Mouse (Mus musculus): ENCODE data around the gene Ccn2. TPM values are rescaled to one million over a fixed set of nuclear protein-coding genes. Genes with fewer than 3 reads are reported as not detected.

Gene Ccn2
- polyA plus RNA-seq, 1 experiment from 2014 or later, result 15.1 TPM

DNA sequence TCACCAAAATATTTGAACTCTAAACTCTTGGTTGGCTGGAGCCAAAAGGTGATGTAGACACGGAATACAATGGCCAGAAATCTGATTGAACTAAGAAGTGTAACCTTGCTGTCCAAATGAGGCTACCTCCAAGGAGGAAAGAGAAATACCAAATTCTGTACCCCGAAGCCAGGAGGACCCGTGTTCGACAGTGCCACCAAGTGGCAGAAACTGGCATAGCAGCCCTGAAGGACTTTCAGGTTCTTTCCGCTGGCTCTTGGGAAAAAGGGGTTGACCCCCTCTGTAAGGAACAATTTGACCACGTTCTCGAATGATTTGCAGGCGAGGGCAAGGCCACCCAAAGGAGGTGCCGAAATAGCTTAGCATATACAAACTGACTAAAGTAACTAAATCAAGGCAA is 26.3 kb downstream of the Ccn2 start:
- Histone ChIP-seq H3K27ac (ENCODE audit: low read length) (no peak overlapping the region), H3K4me1 (replicated peaks; ENCODE audit: control insufficient read depth, insufficient read depth, low read length) (no peaks in the 10 kb centered on the region), H3K4me2 (ENCODE audit: low read depth, low read length) (no peak overlapping the region), H3K4me3 (ENCODE audit: low read length) (no peak overlapping the region), H3K9me3 (ENCODE audit: control insufficient read depth, low read length) (no peaks in the 10 kb centered on the region), H3K36me3 (ENCODE audit: control insufficient read depth, insufficient read depth, low read length) (no peaks in the 10 kb centered on the region), H3K27me3 (ENCODE audit: control insufficient read depth, insufficient read depth, low read depth, low read length) (no peaks in the 10 kb centered on the region), H3K9ac (ENCODE audit: low read length) (no peak overlapping the region)
- no peak for ATAC-seq (ENCODE audit: low read depth)
- 27% methylated on average over 9 of the region's 9 CpGs for WGBS

DNA sequence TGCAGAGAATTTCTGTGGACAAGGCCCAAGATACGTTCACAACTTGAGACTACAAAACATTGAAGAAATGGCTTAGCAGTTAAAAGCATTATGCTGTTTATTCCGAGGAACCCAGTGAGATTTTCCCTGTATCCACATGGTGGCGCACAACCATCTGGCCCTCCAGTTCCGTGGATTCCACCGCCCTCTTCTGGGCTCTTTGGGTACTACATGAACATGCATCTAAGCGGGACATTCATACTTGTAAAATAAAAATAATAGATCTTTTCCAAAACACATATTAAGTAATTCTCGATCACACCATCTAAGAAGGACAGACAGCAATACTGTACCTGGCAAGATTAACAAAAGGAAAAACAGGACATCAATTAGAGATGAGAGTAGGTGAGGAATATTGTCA is 27.3 kb downstream of the Ccn2 start:
- H3K9me3 ChIP-seq (ENCODE audit: control insufficient read depth, low read length), result no peaks in the 10 kb centered on the region
- WGBS, result 23% methylated on average over 7 of the region's 7 CpGs
- no peaks in the 10 kb centered on the region for H3K36me3 ChIP-seq (ENCODE audit: control insufficient read depth, insufficient read depth, low read length)
- no peak overlapping the region for H3K9ac ChIP-seq (ENCODE audit: low read length)
- no peak overlapping the region for H3K27ac ChIP-seq (ENCODE audit: low read length)
- no peaks in the 10 kb centered on the region for H3K27me3 ChIP-seq (ENCODE audit: control insufficient read depth, insufficient read depth, low read depth, low read length)
- H3K4me2 ChIP-seq (ENCODE audit: low read depth, low read length), result no peak overlapping the region
- H3K4me1 ChIP-seq (replicated peaks; ENCODE audit: control insufficient read depth, insufficient read depth, low read length), result peaks cover 4% of the 10 kb centered on the region; the same call in 1 of the 2 replicates
- H3K4me3 ChIP-seq (ENCODE audit: low read length), result no peak overlapping the region
- no peak for ATAC-seq (ENCODE audit: low read depth)

- no peak overlapping the region for H3K9ac ChIP-seq (ENCODE audit: low read length)
- H3K4me2 ChIP-seq (ENCODE audit: low read depth, low read length), result peak overlapping the region; percentile 27; the same call in 1 of the 2 replicates
- no peak overlapping the region for H3K4me3 ChIP-seq (ENCODE audit: low read length)
- 32% methylated on average over 24 of the region's 24 CpGs for WGBS
- no peak for ATAC-seq (ENCODE audit: low read depth)
- H3K27ac ChIP-seq (ENCODE audit: low read length), result no peak overlapping the region
- H3K27me3 ChIP-seq (ENCODE audit: control insufficient read depth, insufficient read depth, low read depth, low read length), result no peaks in the 10 kb centered on the region
- H3K36me3 ChIP-seq (ENCODE audit: control insufficient read depth, insufficient read depth, low read length), result no peaks in the 10 kb centered on the region
- H3K9me3 ChIP-seq (ENCODE audit: control insufficient read depth, low read length), result no peaks in the 10 kb centered on the region
- peaks cover 4% of the 10 kb centered on the region; the same call in 1 of the 2 replicates for H3K4me1 ChIP-seq (replicated peaks; ENCODE audit: control insufficient read depth, insufficient read depth, low read length)
Observed at GRCm38 (mm10) chr10:24625060-24625701, 29.9 kb downstream of the Ccn2 start.

DNA sequence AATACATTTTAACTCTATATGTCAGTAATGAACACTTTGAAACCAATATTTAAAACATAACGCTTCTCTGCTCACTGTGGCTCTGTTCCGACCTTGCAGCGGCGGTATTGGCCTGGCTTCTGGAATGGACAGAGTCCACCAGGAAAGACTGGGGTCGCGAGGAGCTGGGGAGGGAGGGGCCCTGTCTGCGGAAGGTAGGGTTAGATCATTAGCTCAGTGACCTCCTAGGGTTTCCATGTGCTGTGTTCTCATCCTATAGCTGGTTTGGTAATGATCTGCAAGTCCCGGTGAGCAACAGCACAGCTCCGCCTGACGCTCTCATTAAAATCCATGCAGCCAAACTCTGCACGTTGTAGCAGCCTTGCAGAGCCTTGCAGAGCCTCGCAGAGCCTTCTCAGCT is 32.0 kb downstream of the Ccn2 start:
- whole genome bisulfite sequencing, result 62% methylated on average over 12 of the region's 12 CpGs
- no peak for ATAC-seq (ENCODE audit: low read depth)

GRCm38 (mm10) chr10:24628466-24628865 is 33.2 kb downstream of the Ccn2 start:
- Histone ChIP-seq H3K27ac (ENCODE audit: low read length) (peak overlapping the region; percentile 79), H3K36me3 (ENCODE audit: control insufficient read depth, insufficient read depth, low read length) (no peaks in the 10 kb centered on the region), H3K4me2 (ENCODE audit: low read depth, low read length) (peak overlapping the region; percentile 30), H3K9ac (ENCODE audit: low read length) (no peak overlapping the region), H3K9me3 (ENCODE audit: control insufficient read depth, low read length) (no peaks in the 10 kb centered on the region), H3K4me1 (replicated peaks; ENCODE audit: control insufficient read depth, insufficient read depth, low read length) (peaks cover 4% of the 10 kb centered on the region; the same call in 1 of the 2 replicates), H3K4me3 (ENCODE audit: low read length) (peak overlapping the region; percentile 4; the same call in 1 of the 2 replicates), H3K27me3 (ENCODE audit: control insufficient read depth, insufficient read depth, low read depth, low read length) (no peaks in the 10 kb centered on the region)
- ATAC-seq (ENCODE audit: low read depth), result peak; percentile 27
- WGBS, result 14% methylated on average over 9 of the region's 9 CpGs

More for the DNA sequence above, 32.0 kb downstream of the Ccn2 start:
- Histone ChIP-seq H3K9ac (ENCODE audit: low read length) (no peak overlapping the region), H3K27me3 (ENCODE audit: control insufficient read depth, insufficient read depth, low read depth, low read length) (no peaks in the 10 kb centered on the region), H3K4me1 (replicated peaks; ENCODE audit: control insufficient read depth, insufficient read depth, low read length) (peaks cover 4% of the 10 kb centered on the region; the same call in 1 of the 2 replicates), H3K4me3 (ENCODE audit: low read length) (no peak overlapping the region), H3K4me2 (ENCODE audit: low read depth, low read length) (no peak overlapping the region), H3K36me3 (ENCODE audit: control insufficient read depth, insufficient read depth, low read length) (no peaks in the 10 kb centered on the region), H3K27ac (ENCODE audit: low read length) (0 out of 2 replicates have a peak overlapping the region, but pooled peaks have one; percentile 41), H3K9me3 (ENCODE audit: control insufficient read depth, low read length) (no peaks in the 10 kb centered on the region)

- Histone ChIP-seq H3K9ac (ENCODE audit: low read length) (no peak overlapping the region), H3K4me2 (ENCODE audit: low read depth, low read length) (peak overlapping the region; percentile 30), H3K27ac (ENCODE audit: low read length) (peak overlapping the region; percentile 79), H3K4me1 (replicated peaks; ENCODE audit: control insufficient read depth, insufficient read depth, low read length) (peaks cover 5% of the 10 kb centered on the region; the same call in 1 of the 2 replicates), H3K4me3 (ENCODE audit: low read length) (no peak overlapping the region; the same call in 1 of the 2 replicates), H3K9me3 (ENCODE audit: control insufficient read depth, low read length) (no peaks in the 10 kb centered on the region), H3K27me3 (ENCODE audit: control insufficient read depth, insufficient read depth, low read depth, low read length) (no peaks in the 10 kb centered on the region), H3K36me3 (ENCODE audit: control insufficient read depth, insufficient read depth, low read length) (no peaks in the 10 kb centered on the region)
- 48% methylated on average over 9 of the region's 9 CpGs for WGBS
- peak; percentile 80 for ATAC-seq (ENCODE audit: low read depth)
Observed at GRCm38 (mm10) chr10:24629086-24629720, 34.0 kb downstream of the Ccn2 start.

DNA sequence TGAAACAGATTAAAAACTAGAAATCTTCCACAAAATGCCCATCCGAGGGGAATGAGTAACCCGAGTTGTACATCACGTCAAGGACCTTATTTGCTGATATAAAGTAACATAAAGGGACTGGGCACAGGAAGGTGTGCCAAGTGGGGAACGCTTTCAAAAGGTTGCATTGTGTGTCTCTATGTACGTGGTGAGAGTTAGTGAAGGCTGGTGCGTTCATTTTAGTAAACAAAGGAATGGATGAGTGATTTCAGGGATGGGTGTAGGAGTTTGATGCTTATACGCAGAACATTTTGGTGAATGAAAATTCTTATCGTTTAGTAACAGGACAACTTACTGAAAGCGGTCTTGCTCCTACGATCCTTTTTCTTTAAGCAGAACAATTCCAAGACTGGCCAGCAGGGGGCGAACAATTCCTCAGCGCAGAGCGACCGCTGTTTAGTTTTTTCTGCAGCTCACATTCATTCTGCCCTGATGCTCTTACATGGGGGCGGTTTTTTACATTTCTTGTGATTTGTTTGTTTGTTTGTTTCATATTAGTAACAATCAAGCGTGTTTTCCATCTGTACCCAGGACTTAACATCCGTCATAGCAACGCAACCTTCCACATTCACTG is 35.3 kb downstream of the Ccn2 start:
- H3K4me3 ChIP-seq (ENCODE audit: low read length), result no peak overlapping the region
- H3K4me1 ChIP-seq (replicated peaks; ENCODE audit: control insufficient read depth, insufficient read depth, low read length), result peaks cover 11% of the 10 kb centered on the region
- peak overlapping the region; percentile 25 for H3K4me2 ChIP-seq (ENCODE audit: low read depth, low read length)
- H3K9me3 ChIP-seq (ENCODE audit: control insufficient read depth, low read length), result no peaks in the 10 kb centered on the region
- ATAC-seq (ENCODE audit: low read depth), result no peak
- 19% methylated on average over 18 of the region's 18 CpGs for WGBS
- no peak overlapping the region for H3K27ac ChIP-seq (ENCODE audit: low read length)
- H3K9ac ChIP-seq (ENCODE audit: low read length), result no peak overlapping the region
- no peaks in the 10 kb centered on the region for H3K36me3 ChIP-seq (ENCODE audit: control insufficient read depth, insufficient read depth, low read length)
- no peaks in the 10 kb centered on the region for H3K27me3 ChIP-seq (ENCODE audit: control insufficient read depth, insufficient read depth, low read depth, low read length)

- H3K9ac ChIP-seq (ENCODE audit: low read length), result no peak overlapping the region
- 89% methylated on average over 5 of the region's 5 CpGs for WGBS
- peaks cover 11% of the 10 kb centered on the region for H3K4me1 ChIP-seq (replicated peaks; ENCODE audit: control insufficient read depth, insufficient read depth, low read length)
- H3K27me3 ChIP-seq (ENCODE audit: control insufficient read depth, insufficient read depth, low read depth, low read length), result no peaks in the 10 kb centered on the region
- H3K4me3 ChIP-seq (ENCODE audit: low read length), result no peak overlapping the region
- H3K4me2 ChIP-seq (ENCODE audit: low read depth, low read length), result no peak overlapping the region
- no peaks in the 10 kb centered on the region for H3K36me3 ChIP-seq (ENCODE audit: control insufficient read depth, insufficient read depth, low read length)
- no peak overlapping the region for H3K27ac ChIP-seq (ENCODE audit: low read length)
- ATAC-seq (ENCODE audit: low read depth), result no peak
- no peaks in the 10 kb centered on the region for H3K9me3 ChIP-seq (ENCODE audit: control insufficient read depth, low read length)
Observed at GRCm38 (mm10) chr10:24631122-24631521, 35.9 kb downstream of the Ccn2 start.

DNA sequence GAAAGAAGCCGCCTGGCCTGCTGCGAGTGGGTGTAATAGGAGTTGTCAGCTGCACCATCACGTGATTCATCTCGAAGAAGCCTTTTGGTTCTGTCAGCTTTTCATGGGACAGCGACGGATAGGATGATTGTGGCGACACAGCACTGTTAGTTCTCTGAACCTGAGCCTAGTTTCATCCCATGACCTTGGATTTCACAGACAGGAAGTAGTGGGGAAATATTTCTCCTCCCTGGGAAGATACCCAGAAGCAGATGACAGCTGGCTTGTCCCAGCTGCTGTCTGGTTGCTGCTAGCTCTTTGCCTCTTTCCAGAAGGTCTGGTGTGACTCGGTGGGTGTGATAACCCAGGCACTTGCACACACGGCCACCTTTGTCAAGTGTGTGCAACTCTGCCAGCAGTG is 39.0 kb downstream of the Ccn2 start:
- H3K4me1 ChIP-seq (replicated peaks; ENCODE audit: control insufficient read depth, insufficient read depth, low read length), result peaks cover 25% of the 10 kb centered on the region
- H3K27me3 ChIP-seq (ENCODE audit: control insufficient read depth, insufficient read depth, low read depth, low read length), result no peaks in the 10 kb centered on the region
- H3K36me3 ChIP-seq (ENCODE audit: control insufficient read depth, insufficient read depth, low read length), result no peaks in the 10 kb centered on the region
- H3K9me3 ChIP-seq (ENCODE audit: control insufficient read depth, low read length), result no peaks in the 10 kb centered on the region
- no peak overlapping the region for H3K4me2 ChIP-seq (ENCODE audit: low read depth, low read length)
- 0 out of 2 replicates have a peak overlapping the region, but pooled peaks have one; percentile 29 for H3K27ac ChIP-seq (ENCODE audit: low read length)
- ATAC-seq (ENCODE audit: low read depth), result peak; percentile 28
- H3K4me3 ChIP-seq (ENCODE audit: low read length), result no peak overlapping the region
- no peak overlapping the region for H3K9ac ChIP-seq (ENCODE audit: low read length)
- 37% methylated on average over 9 of the region's 9 CpGs for whole genome bisulfite sequencing
